Mouse (Mus musculus): ENCODE data around the gene Zeb2. TPM values are rescaled to one million over a fixed set of nuclear protein-coding genes. Genes with fewer than 3 reads are reported as not detected.

Zeb2 gene
- polyA plus RNA-seq, 1 experiment from 2014 or later: 14.4 TPM

GRCm38 (mm10) chr2:44965834-44966555, 151.2 kb downstream of the Zeb2 start:
- Histone ChIP-seq H3K4me3 (ENCODE audit: low read depth, low read length) (no peak overlapping the region), H3K4me1 (replicated peaks; ENCODE audit: control insufficient read depth, insufficient read depth) (no peaks in the 10 kb centered on the region), H3K9ac (ENCODE audit: low read length) (no peak overlapping the region), H3K9me3 (ENCODE audit: control insufficient read depth, low read length) (no peaks in the 10 kb centered on the region), H3K27ac (replicated peaks) (no peak overlapping the region), H3K36me3 (ENCODE audit: control insufficient read depth, insufficient read depth, low read length) (no peaks in the 10 kb centered on the region), H3K27me3 (ENCODE audit: control insufficient read depth, insufficient read depth, low read length) (no peaks in the 10 kb centered on the region), H3K4me2 (replicated peaks; ENCODE audit: low read depth) (no peak overlapping the region)
- no peak for TF ChIP-seq EP300 (optimal IDR thresholded peaks at IDR 0.05)
- no peak for TF ChIP-seq CTCF (IDR thresholded peaks at IDR 0.05; ENCODE audit: low read depth)
- no peak for ATAC-seq (ENCODE audit: low FRiP score, low TSS enrichment)
- 50% methylated on average over 2 of the region's 2 CpGs for WGBS
- no peak for DNase-seq (ENCODE audit: low spot score)

GRCm38 (mm10) chr2:44962620-44963019, 154.6 kb downstream of the Zeb2 start:
- Histone ChIP-seq H3K9ac (ENCODE audit: low read length) (no peak overlapping the region), H3K4me1 (replicated peaks; ENCODE audit: control insufficient read depth, insufficient read depth) (no peaks in the 10 kb centered on the region), H3K36me3 (ENCODE audit: control insufficient read depth, insufficient read depth, low read length) (no peaks in the 10 kb centered on the region), H3K9me3 (ENCODE audit: control insufficient read depth, low read length) (no peaks in the 10 kb centered on the region), H3K4me2 (replicated peaks; ENCODE audit: low read depth) (no peak overlapping the region), H3K27me3 (ENCODE audit: control insufficient read depth, insufficient read depth, low read length) (no peaks in the 10 kb centered on the region), H3K4me3 (ENCODE audit: low read depth, low read length) (no peak overlapping the region), H3K27ac (replicated peaks) (no peak overlapping the region)
- ATAC-seq (ENCODE audit: low FRiP score, low TSS enrichment): no peak
- WGBS: 89% methylated on average over 5 of the region's 5 CpGs
- DNase-seq (ENCODE audit: low spot score): no peak
- TF ChIP-seq CTCF (IDR thresholded peaks at IDR 0.05; ENCODE audit: low read depth) (no peak), EP300 (optimal IDR thresholded peaks at IDR 0.05) (no peak)

DNA sequence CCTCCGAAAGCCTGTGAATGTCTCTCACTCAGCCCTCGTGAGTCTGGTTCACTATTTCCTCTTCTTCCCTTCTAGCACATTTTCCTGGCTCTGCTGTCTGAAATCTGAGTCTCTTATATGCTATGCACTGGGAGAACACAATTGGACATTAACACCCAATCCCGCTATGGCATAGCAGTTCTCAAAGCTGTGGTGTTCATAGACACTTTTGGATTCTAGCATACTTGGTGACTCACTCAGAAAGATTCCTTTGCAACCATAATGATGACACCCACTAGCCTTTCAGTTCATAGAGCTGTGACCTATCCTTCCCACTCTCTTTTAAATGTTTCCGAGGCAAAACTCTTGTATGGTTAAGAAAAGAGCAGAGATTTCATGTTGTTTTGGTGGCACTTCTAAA, 156.0 kb downstream of the Zeb2 start:
- DNase-seq (ENCODE audit: low spot score) (no peak), ATAC-seq (ENCODE audit: low FRiP score, low TSS enrichment) (no peak)
- Histone ChIP-seq H3K4me1 (replicated peaks; ENCODE audit: control insufficient read depth, insufficient read depth) (no peaks in the 10 kb centered on the region), H3K4me3 (ENCODE audit: low read depth, low read length) (no peak overlapping the region), H3K4me2 (replicated peaks; ENCODE audit: low read depth) (no peak overlapping the region), H3K27me3 (ENCODE audit: control insufficient read depth, insufficient read depth, low read length) (no peaks in the 10 kb centered on the region), H3K27ac (replicated peaks) (no peak overlapping the region), H3K9ac (ENCODE audit: low read length) (no peak overlapping the region), H3K36me3 (ENCODE audit: control insufficient read depth, insufficient read depth, low read length) (no peaks in the 10 kb centered on the region), H3K9me3 (ENCODE audit: control insufficient read depth, low read length) (no peaks in the 10 kb centered on the region)
- TF ChIP-seq CTCF (IDR thresholded peaks at IDR 0.05; ENCODE audit: low read depth): no peak
- TF ChIP-seq EP300 (optimal IDR thresholded peaks at IDR 0.05): no peak
- 90% methylated on average over 4 of the region's 4 CpGs for WGBS

DNA sequence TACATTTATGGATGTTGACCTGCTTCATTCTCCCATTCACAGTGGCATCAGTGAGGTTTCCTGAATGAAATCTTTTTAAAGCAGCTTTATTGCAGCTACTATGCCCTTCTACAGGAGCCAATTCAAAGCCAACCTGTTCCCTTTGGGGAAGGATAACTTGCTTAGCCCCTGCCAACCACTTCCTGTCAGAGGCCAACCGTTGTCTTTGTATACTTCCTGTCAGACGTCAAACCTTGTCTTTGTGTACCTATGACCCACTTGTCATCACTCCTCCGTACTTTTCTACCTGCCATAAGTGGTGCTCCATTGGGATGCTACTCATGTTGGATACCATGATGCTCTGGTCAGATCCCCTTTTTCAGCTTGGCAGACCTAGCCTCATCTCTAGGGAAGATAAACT, 156.6 kb downstream of the Zeb2 start:
- Histone ChIP-seq H3K27ac (replicated peaks) (no peak overlapping the region), H3K4me3 (ENCODE audit: low read depth, low read length) (no peak overlapping the region), H3K9ac (ENCODE audit: low read length) (no peak overlapping the region), H3K36me3 (ENCODE audit: control insufficient read depth, insufficient read depth, low read length) (no peaks in the 10 kb centered on the region), H3K4me2 (replicated peaks; ENCODE audit: low read depth) (no peak overlapping the region), H3K9me3 (ENCODE audit: control insufficient read depth, low read length) (no peaks in the 10 kb centered on the region), H3K27me3 (ENCODE audit: control insufficient read depth, insufficient read depth, low read length) (no peaks in the 10 kb centered on the region), H3K4me1 (replicated peaks; ENCODE audit: control insufficient read depth, insufficient read depth) (no peaks in the 10 kb centered on the region)
- DNase-seq (ENCODE audit: low spot score) (no peak), ATAC-seq (ENCODE audit: low FRiP score, low TSS enrichment) (no peak)
- TF ChIP-seq CTCF (IDR thresholded peaks at IDR 0.05; ENCODE audit: low read depth): no peak
- TF ChIP-seq EP300 (optimal IDR thresholded peaks at IDR 0.05): no peak
- WGBS: 75% methylated on average over 3 of the region's 3 CpGs

- no peaks in the 10 kb centered on the region for H3K36me3 ChIP-seq (ENCODE audit: control insufficient read depth, insufficient read depth, low read length)
Measured at GRCm38 (mm10) chr2:44957329-44957797, 159.8 kb downstream of the Zeb2 start.

DNA sequence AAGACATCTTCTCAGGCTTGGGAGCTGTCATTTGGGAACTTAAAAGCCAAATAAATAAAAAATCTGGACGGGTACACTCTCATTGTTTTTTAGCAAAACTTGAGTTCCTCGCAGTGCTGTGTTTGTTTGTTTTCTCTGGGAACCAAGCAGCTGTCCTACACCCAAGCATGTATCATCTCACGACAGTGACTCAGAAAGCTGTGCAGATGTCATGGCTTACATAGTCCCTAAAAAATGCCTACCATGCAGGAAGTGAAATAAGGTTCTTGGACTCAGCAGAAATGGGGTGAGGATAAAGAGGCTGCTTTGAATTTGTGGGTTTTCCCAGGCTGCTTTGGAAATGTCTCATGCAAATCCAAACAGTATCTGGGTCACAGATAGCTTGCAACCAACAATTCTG, 161.0 kb downstream of the Zeb2 start:
- H3K9me3 ChIP-seq (ENCODE audit: control insufficient read depth, low read length): no peaks in the 10 kb centered on the region
- no peaks in the 10 kb centered on the region for H3K36me3 ChIP-seq (ENCODE audit: control insufficient read depth, insufficient read depth, low read length)
- H3K9ac ChIP-seq (ENCODE audit: low read length): no peak overlapping the region
- ATAC-seq (ENCODE audit: low FRiP score, low TSS enrichment) (peak; percentile 59; the same call in 1 of the 2 replicates), DNase-seq (ENCODE audit: low spot score) (no peak)
- H3K4me2 ChIP-seq (replicated peaks; ENCODE audit: low read depth): no peak overlapping the region
- no peaks in the 10 kb centered on the region for H3K27me3 ChIP-seq (ENCODE audit: control insufficient read depth, insufficient read depth, low read length)
- no peak overlapping the region for H3K27ac ChIP-seq (replicated peaks)
- H3K4me3 ChIP-seq (ENCODE audit: low read depth, low read length): no peak overlapping the region
- 23% methylated on average over 3 of the region's 3 CpGs for WGBS
- no peaks in the 10 kb centered on the region for H3K4me1 ChIP-seq (replicated peaks; ENCODE audit: control insufficient read depth, insufficient read depth)
- no peak for TF ChIP-seq EP300 (optimal IDR thresholded peaks at IDR 0.05)
- no peak for TF ChIP-seq CTCF (IDR thresholded peaks at IDR 0.05; ENCODE audit: low read depth)

More at GRCm38 (mm10) chr2:44957329-44957797, 159.8 kb downstream of the Zeb2 start:
- ATAC-seq (ENCODE audit: low FRiP score, low TSS enrichment): no peak
- no peak overlapping the region for H3K27ac ChIP-seq (replicated peaks)
- WGBS: 83% methylated on average over 1 of the region's 1 CpGs
- H3K4me3 ChIP-seq (ENCODE audit: low read depth, low read length): no peak overlapping the region
- no peaks in the 10 kb centered on the region for H3K27me3 ChIP-seq (ENCODE audit: control insufficient read depth, insufficient read depth, low read length)
- no peak overlapping the region for H3K9ac ChIP-seq (ENCODE audit: low read length)
- no peaks in the 10 kb centered on the region for H3K4me1 ChIP-seq (replicated peaks; ENCODE audit: control insufficient read depth, insufficient read depth)
- TF ChIP-seq EP300 (optimal IDR thresholded peaks at IDR 0.05) (no peak), CTCF (IDR thresholded peaks at IDR 0.05; ENCODE audit: low read depth) (no peak)
- no peak overlapping the region for H3K4me2 ChIP-seq (replicated peaks; ENCODE audit: low read depth)
- no peaks in the 10 kb centered on the region for H3K9me3 ChIP-seq (ENCODE audit: control insufficient read depth, low read length)
- no peak for DNase-seq (ENCODE audit: low spot score)

Data from stomach, postnatal 0 days (tissue).